Mouse (Mus musculus) 416B (cell line): ENCODE measurements around the gene Nexn.

ENCODE experiments used
- DNase-seq: peaks from one replicate; pipeline ENCODE4 v3.0.0; 2011; ENCODE audit warnings: low read depth

Gene Nexn

GRCm38 (mm10) chr3:152235805-152236204, 30.3 kb downstream of the Nexn start:
- no peak for DNase-seq

DNA sequence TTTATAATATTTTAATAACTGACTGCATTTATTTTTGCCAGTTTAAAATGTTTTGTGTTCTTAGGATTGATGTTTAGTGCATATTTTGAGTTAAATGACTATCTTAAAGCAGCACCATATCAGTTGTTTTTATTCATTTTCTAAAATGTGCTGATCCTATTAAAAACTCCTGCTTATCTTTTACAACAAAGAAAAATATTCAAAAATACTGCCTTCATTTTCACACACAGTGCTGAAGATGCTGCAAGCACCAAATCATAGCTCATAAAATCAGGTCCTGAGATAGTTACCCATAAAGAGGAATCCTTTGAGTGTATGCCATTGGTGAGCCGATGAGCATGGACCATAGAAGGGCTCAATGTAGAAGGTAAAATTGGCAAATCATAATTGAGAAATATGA, 30.9 kb downstream of the Nexn start:
- DNase-seq: no peak

GRCm38 (mm10) chr3:152231333-152232100, 34.6 kb downstream of the Nexn start:
- DNase-seq: no peak

GRCm38 (mm10) chr3:152229271-152229670, 36.9 kb downstream of the Nexn start:
- no peak for DNase-seq

GRCm38 (mm10) chr3:152228843-152229242, 37.3 kb downstream of the Nexn start:
- no peak for DNase-seq

GRCm38 (mm10) chr3:152225906-152226305, 40.2 kb downstream of the Nexn start:
- no peak for DNase-seq

DNA sequence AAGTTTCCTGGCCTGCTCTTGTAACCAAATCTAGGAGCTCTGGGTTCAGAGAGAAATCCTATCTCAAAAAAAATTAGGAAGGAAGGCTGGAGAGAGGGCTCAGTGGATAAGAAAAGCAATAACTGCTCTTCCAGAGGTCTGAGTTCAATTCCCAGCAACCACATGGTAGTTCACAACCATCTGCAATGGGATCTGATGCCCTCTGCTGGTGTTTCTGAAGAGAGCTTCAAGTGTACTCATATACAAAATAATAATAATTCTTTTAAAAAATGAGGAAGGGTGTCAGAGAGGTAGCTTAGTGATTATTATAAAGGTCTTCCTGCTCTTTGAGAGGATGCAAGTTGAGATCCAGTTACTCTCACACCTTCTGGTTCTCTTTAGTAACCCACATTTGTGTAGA, 41.2 kb downstream of the Nexn start:
- peak; percentile 32 for DNase-seq

DNA sequence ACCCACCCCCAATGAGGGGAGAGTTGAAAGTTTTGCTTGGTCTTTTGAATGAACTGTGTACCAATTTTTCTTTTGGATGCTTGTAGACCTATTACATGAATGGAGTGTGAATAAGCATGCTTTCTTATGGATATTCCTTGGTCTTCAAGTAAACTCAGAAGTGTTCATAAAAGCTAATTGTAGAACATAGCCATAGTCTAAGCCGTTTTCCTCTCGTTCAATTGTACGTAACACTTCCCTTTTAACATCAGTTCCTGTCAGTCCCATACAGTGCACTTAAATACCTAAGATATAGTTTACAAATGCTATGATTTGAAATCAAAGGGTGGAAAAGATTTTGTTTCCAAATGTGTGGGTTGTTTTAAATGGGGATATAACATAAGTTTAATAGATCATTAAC, 52.7 kb downstream of the Nexn start:
- DNase-seq: no peak

DNA sequence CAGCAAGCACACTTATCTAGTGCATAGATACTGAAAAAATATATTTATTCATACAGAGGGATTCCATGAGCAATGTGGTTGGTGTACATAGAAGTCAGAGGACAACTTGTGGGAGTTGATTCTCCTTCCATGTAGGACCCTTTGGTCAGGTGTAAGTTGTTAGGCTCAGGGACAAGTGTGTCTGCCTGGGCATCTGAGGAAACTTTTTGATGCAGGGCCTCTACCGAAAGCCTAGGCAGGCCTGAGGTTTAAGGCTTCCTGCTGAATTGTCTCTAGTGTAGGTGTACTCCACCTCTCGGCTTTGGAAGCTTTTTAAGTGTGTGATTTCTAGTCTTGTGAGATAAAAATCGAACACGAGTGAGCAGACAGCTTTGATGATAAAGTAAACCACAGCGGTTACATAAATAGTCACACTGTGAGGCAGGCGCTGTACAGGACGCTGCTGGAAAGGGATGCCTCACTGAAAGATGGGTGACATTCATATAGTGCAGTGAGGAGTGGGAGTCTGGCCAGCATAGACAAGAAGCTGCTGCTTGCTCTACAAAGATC, 54.3 kb downstream of the Nexn start:
- peak; percentile 32 for DNase-seq

DNA sequence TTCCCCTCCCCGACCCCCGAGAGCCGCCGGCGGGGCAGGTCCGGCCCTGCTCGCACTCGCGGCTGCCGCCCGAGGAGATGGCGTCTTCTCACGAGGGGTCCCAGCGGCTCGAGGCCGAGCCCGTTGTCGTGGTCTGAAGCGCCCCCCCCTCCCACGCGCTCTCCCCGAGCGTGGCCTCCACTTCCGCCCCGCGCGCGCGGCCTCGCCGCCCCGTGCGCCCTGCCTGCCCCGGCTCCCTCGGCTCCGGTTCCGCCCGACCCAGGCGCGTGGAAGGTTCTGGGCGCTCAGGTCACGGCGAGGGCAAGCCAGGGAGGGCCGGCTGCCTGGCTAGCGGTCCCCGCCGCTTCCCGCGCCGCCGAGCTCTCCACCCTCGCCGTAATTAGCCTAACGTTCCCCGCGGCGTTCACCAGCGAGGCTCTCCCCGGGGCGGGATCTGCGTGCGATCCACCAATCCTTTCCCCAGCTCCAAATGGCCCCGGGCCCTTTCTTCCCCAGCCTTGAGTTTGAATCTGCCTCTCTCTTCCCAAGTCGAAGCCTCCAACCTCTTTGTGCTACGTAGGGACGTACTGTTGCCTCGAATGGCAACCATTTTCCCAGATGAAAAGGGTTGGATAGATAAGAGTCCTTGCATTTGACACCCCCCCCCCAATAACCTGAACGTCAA, 55.3 kb downstream of the Nexn start:
- DNase-seq: peak; percentile 55

DNA sequence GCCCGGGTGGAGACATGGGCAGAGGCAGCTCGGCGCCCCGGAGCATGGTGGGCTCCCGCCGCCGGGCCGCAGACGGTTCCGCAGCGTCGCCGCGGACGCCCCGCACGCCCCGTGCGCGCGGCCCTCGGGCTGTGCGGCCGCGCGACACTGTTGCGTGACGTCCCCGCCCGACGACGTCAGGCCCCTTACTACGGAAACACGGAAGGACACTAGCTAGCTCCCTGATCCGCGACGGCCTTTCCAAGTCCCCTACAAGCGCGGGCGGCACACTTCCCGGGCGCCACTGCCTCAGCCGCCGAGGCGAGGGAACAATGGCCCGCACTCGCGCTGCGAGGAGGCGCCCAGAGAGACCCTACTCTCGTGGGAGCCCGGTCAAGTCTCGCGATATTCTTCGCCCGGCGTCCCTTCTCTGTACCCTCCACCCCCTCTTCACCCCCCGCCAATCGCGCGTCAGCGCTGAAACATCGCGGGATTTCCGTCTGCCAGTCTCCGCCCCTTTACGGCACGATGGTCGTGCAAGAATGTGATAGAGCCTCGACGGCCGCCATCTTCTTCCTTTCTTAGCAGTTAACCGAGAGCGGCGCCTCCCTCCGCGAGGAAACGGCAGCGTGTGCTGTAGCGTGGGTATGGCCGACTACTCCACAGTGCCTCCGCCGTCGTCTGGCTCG, 56.0 kb downstream of the Nexn start, which contains the start of the genes Dnajb4 and Fubp1:
Gene Dnajb4 (minus strand): TSS at position 336 of the 668 bp plus-strand sequence.
Gene Fubp1 (plus strand): TSS at position 456 of the 668 bp plus-strand sequence.
- DNase-seq: peak; percentile 99

DNA sequence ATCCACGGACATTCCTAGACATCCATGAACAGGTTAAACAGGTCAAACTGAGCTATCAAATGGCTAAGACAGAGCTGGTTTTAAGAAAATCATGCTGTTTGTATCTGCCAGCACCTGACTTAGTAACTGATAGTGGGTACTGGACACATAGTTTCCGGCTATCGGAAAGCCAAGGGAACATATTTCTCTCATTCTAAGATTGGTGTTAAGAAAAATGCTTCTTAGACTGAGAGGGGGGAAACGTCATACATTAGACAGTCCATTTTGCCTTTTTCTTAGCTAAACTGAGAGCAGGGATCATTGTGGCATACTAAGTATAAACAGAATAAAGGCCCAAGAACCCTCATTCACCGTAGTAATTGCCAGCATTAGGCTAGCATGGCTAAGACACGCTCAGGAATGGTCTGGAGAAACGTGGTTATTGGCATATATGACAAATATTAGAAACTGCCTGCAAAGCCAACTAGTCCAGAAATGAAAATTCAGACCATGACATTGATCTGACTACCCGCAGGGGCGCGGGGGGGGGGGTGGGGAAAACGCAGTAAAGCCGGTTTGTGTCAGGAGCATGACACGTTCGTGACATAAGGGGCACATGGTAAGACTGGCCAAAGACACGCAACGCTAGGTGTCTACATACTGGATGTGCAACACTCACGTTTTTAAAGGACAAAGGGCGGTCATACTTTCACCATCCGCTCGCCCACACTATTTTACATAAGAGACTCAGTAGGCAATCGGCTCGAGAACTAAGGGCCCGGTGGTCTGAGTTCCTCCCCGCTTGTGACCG, 56.8 kb downstream of the Nexn start:
- peak; percentile 82 for DNase-seq

GRCm38 (mm10) chr3:152208096-152208885, 57.9 kb downstream of the Nexn start:
- no peak for DNase-seq

- peak; percentile 48 for DNase-seq
These were observed 59.0 kb downstream of the Nexn start for GRCm38 (mm10) chr3:152207156-152207555.

- no peak for DNase-seq
These were observed 61.6 kb downstream of the Nexn start for GRCm38 (mm10) chr3:152204577-152204976.

GRCm38 (mm10) chr3:152203996-152204395, 62.2 kb downstream of the Nexn start:
- DNase-seq: no peak

DNA sequence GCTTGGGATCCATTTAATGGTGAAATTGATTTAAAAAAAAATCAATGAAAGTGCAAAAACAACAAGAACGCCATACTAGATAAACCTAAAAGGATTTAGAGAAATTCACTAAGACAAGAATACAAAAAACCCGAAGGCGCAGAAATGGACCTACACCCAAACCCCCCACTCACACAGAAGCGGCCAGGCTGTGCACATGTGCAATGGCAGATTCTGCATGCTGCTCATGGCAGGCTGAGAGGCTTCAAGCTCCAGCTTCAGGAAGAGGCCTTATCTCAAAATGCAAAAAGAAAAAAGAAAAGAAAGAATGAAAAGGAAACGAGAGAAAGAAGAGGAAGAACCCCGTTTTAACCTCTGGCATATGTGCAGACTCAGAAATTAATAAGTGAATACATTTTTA, 62.7 kb downstream of the Nexn start:
- no peak for DNase-seq

- no peak for DNase-seq
These were observed 63.2 kb downstream of the Nexn start for GRCm38 (mm10) chr3:152202942-152203341.

- no peak for DNase-seq
These were observed 64.5 kb downstream of the Nexn start for GRCm38 (mm10) chr3:152201651-152202050.

GRCm38 (mm10) chr3:152201181-152201580, 65.0 kb downstream of the Nexn start:
- DNase-seq: no peak

DNA sequence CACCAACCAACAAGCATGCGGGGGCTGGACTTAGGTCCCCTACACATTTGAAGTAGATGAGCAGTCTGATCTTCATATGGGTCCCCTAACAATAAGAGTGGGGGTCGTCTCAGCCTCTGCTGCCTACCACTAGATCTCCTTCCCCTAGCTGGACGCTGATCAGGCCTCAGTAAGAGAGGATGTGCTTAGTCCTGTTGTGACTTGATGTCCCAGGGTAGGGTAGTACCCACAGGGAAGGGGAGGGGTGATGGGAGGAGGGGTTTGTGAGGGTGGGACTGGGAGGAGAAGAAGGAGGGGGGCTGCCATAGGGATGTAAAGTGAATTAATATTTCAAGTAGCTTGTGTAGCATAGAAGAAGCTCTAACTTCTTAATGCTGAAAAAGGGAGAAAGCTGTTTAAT, 67.0 kb downstream of the Nexn start:
- no peak for DNase-seq
